Mouse (Mus musculus): ENCODE measurements around the gene Ptch2. TPM values are rescaled to one million over a fixed set of nuclear protein-coding genes. Genes with fewer than 3 reads are reported as not detected.

Ptch2 gene
- polyA plus RNA-seq, 1 experiment from 2014 or later = 6.4 TPM

DNA sequence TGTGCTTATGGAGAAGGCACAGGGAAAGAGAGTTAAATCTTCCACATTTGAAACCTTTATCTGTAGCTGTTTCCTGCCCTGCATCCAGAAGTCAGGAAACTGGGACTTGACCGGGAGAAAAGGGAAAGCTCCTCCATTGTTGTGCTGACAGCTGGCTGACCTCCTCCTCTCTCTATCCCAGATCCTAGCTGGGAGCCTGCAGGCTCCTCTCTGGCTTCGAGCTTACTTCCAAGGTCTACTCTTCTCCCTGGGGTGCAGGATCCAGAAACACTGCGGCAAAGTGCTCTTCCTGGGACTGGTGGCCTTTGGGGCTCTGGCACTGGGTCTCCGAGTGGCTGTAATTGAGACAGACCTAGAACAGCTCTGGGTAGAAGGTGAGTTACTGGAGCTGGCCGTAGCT, 791 bp downstream of the Ptch2 start:
- Histone ChIP-seq H3K9ac (ENCODE audit: low read length) (peak overlapping the region; percentile 60), H3K4me1 (replicated peaks; ENCODE audit: control insufficient read depth, insufficient read depth, low read length) (peaks cover 9% of the 10 kb centered on the region), H3K4me2 (ENCODE audit: low read depth, low read length, severe bottlenecking) (peak overlapping the region; percentile 96), H3K9me3 (ENCODE audit: control insufficient read depth, low read length) (no peaks in the 10 kb centered on the region), H3K27ac (ENCODE audit: low read depth, low read length) (no peak overlapping the region), H3K27me3 (ENCODE audit: control insufficient read depth, insufficient read depth, low read length) (peaks cover 14% of the 10 kb centered on the region; the same call in 1 of the 2 replicates), H3K36me3 (ENCODE audit: control insufficient read depth, insufficient read depth, low read length) (no peaks in the 10 kb centered on the region), H3K4me3 (ENCODE audit: low read depth, low read length) (peak overlapping the region; percentile 52)
- 11% methylated on average over 5 of the region's 5 CpGs for WGBS
- no peak for ATAC-seq (replicated peaks; ENCODE audit: low FRiP score)
- DNase-seq (ENCODE audit: low spot score) = no peak

DNA sequence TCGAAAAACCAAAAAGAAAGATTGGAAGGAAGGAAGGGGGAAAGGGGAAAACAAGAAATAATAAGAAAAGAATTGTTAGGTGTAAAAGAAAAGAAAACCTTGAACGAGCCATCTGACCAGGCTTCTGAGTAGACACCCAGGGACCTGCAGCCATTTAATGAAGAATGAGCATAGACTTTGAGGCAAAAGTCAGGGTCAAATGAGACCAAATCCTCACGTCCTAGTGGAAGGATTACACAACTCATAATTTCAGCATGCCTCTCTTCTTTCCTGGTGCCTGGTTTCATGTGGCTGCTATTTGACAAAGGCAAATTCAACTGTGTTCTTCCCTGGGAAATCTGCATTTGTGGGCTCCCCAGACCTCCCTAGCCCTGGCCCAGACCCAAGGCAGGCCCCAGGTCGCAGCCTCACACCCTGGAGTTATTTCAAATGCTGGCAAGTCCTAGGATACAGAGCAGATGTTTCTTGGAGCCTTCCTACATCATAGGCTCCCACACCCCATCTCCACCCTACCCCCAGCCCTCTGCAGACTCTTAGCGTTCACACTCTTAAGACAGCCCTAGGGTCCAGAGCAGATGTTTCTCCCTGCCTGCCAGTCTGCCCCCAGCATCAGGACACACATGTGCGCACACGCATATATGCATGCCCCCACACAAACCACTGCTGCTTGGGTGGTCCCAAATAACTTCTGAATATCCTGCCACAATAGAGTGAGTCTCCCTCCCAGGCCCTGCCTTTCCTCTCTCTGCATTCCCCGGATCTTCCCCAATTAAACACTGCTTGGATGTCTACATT, 2.3 kb downstream of the Ptch2 start:
- 68% methylated on average over 8 of the region's 8 CpGs for WGBS
- no peaks in the 10 kb centered on the region for H3K36me3 ChIP-seq (ENCODE audit: control insufficient read depth, insufficient read depth, low read length)
- H3K9ac ChIP-seq (ENCODE audit: low read length) = no peak overlapping the region
- H3K4me3 ChIP-seq (ENCODE audit: low read depth, low read length) = no peak overlapping the region
- peaks cover 9% of the 10 kb centered on the region for H3K4me1 ChIP-seq (replicated peaks; ENCODE audit: control insufficient read depth, insufficient read depth, low read length)
- peaks cover 14% of the 10 kb centered on the region; the same call in 1 of the 2 replicates for H3K27me3 ChIP-seq (ENCODE audit: control insufficient read depth, insufficient read depth, low read length)
- H3K9me3 ChIP-seq (ENCODE audit: control insufficient read depth, low read length) = no peaks in the 10 kb centered on the region
- no peak overlapping the region for H3K27ac ChIP-seq (ENCODE audit: low read depth, low read length)
- H3K4me2 ChIP-seq (ENCODE audit: low read depth, low read length, severe bottlenecking) = peak overlapping the region; percentile 96; the same call in 1 of the 2 replicates
- ATAC-seq (replicated peaks; ENCODE audit: low FRiP score) (0 out of 2 replicates have a peak, but pooled peaks have one; percentile 4), DNase-seq (ENCODE audit: low spot score) (no peak)

DNA sequence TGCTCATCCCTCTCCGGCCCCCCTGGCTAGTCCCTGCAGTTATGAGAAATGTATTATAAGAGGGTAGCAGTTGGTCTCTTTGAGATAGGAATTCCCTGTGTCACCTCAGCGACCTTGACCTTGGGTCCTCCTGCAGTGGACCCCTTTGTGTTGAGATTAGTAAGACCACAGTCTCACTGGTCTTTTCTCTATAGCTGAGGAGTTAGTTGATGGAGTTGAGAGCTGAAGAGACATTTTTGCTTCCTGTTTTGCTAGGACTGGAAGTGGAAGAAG, 2.8 kb downstream of the Ptch2 start:
- H3K4me2 ChIP-seq (ENCODE audit: low read depth, low read length, severe bottlenecking) = no peak overlapping the region
- no peaks in the 10 kb centered on the region for H3K36me3 ChIP-seq (ENCODE audit: control insufficient read depth, insufficient read depth, low read length)
- WGBS = 74% methylated on average over 2 of the region's 2 CpGs
- DNase-seq (ENCODE audit: low spot score) (no peak), ATAC-seq (replicated peaks; ENCODE audit: low FRiP score) (no peak)
- no peaks in the 10 kb centered on the region for H3K9me3 ChIP-seq (ENCODE audit: control insufficient read depth, low read length)
- H3K9ac ChIP-seq (ENCODE audit: low read length) = no peak overlapping the region
- no peak overlapping the region for H3K27ac ChIP-seq (ENCODE audit: low read depth, low read length)
- H3K4me1 ChIP-seq (replicated peaks; ENCODE audit: control insufficient read depth, insufficient read depth, low read length) = peaks cover 9% of the 10 kb centered on the region
- H3K4me3 ChIP-seq (ENCODE audit: low read depth, low read length) = no peak overlapping the region
- peaks cover 14% of the 10 kb centered on the region; the same call in 1 of the 2 replicates for H3K27me3 ChIP-seq (ENCODE audit: control insufficient read depth, insufficient read depth, low read length)

DNA sequence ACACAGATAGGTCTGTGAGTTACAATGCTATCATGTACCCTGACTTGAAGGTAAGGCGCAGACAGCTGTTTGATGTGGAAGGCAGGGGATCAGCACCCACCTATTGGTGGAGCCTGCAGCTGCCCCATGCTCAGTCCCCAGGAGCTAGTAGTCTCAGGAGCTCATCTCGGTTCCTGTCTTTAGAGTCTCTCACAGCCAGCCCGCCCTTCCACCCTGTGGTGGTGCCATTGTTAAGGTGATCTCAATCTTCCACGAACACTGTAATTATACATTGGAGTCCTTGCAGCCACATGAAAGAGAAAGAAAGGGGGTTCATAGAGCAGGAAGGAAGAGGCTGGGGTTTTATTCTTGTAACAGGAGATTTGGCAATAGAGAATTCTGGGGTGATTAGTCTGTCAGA, 4.2 kb downstream of the Ptch2 start:
- Histone ChIP-seq H3K4me2 (ENCODE audit: low read depth, low read length, severe bottlenecking) (no peak overlapping the region), H3K9ac (ENCODE audit: low read length) (no peak overlapping the region), H3K4me3 (ENCODE audit: low read depth, low read length) (no peak overlapping the region), H3K27ac (ENCODE audit: low read depth, low read length) (no peak overlapping the region), H3K36me3 (ENCODE audit: control insufficient read depth, insufficient read depth, low read length) (no peaks in the 10 kb centered on the region), H3K4me1 (replicated peaks; ENCODE audit: control insufficient read depth, insufficient read depth, low read length) (peaks cover 9% of the 10 kb centered on the region), H3K9me3 (ENCODE audit: control insufficient read depth, low read length) (no peaks in the 10 kb centered on the region), H3K27me3 (ENCODE audit: control insufficient read depth, insufficient read depth, low read length) (peaks cover 10% of the 10 kb centered on the region; the same call in 1 of the 2 replicates)
- 67% methylated on average over 4 of the region's 4 CpGs for WGBS
- ATAC-seq (replicated peaks; ENCODE audit: low FRiP score) (no peak), DNase-seq (ENCODE audit: low spot score) (no peak)

DNA sequence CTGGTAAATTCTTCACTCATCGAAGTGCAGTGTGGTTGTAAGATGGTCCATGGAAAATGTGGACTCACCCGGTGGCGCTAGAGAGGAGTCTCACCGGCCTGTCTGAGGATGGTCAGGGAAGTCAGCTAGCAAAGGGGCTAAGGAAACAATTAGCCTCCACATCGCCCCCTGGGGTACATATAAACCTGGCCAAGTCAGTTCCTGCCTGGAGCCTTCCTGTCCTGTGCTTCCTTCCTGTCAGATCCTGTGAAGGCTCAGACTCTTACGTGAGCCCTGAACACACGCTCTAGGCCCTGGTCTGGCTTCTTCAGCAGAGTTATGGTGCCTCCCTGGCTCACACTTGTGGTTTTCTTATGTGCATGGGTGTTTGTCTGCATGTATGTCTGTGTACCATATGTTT, 5.3 kb downstream of the Ptch2 start:
- H3K4me3 ChIP-seq (ENCODE audit: low read depth, low read length) = no peak overlapping the region
- peaks cover 3% of the 10 kb centered on the region; the same call in 1 of the 2 replicates for H3K4me1 ChIP-seq (replicated peaks; ENCODE audit: control insufficient read depth, insufficient read depth, low read length)
- DNase-seq (ENCODE audit: low spot score) (peak; percentile 58), ATAC-seq (replicated peaks; ENCODE audit: low FRiP score) (no peak)
- H3K36me3 ChIP-seq (ENCODE audit: control insufficient read depth, insufficient read depth, low read length) = no peaks in the 10 kb centered on the region
- H3K4me2 ChIP-seq (ENCODE audit: low read depth, low read length, severe bottlenecking) = no peak overlapping the region
- H3K27me3 ChIP-seq (ENCODE audit: control insufficient read depth, insufficient read depth, low read length) = peaks cover 6% of the 10 kb centered on the region; the same call in 1 of the 2 replicates
- H3K9me3 ChIP-seq (ENCODE audit: control insufficient read depth, low read length) = no peaks in the 10 kb centered on the region
- H3K9ac ChIP-seq (ENCODE audit: low read length) = no peak overlapping the region
- WGBS = 40% methylated on average over 7 of the region's 7 CpGs
- no peak overlapping the region for H3K27ac ChIP-seq (ENCODE audit: low read depth, low read length)

DNA sequence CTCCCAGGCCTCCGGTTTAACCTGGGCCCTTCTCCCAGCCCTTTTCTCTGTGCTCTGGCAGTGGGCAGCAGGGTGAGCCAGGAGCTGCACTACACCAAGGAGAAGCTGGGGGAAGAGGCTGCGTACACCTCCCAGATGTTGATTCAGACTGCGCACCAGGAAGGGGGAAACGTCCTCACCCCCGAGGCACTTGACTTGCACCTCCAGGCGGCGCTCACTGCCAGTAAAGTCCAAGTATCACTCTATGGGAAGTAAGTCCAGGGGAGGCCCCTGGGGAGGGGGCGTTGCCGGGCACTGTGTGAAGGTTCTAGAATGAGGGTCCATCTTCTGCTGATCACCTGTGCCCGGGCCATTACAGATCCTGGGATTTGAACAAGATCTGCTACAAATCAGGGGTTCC, 8.8 kb downstream of the Ptch2 start:
- DNase-seq (ENCODE audit: low spot score) (no peak), ATAC-seq (replicated peaks; ENCODE audit: low FRiP score) (no peak)
- Histone ChIP-seq H3K4me1 (replicated peaks; ENCODE audit: control insufficient read depth, insufficient read depth, low read length) (no peaks in the 10 kb centered on the region), H3K27ac (ENCODE audit: low read depth, low read length) (no peak overlapping the region), H3K9me3 (ENCODE audit: control insufficient read depth, low read length) (no peaks in the 10 kb centered on the region), H3K4me2 (ENCODE audit: low read depth, low read length, severe bottlenecking) (no peak overlapping the region), H3K4me3 (ENCODE audit: low read depth, low read length) (no peak overlapping the region), H3K9ac (ENCODE audit: low read length) (no peak overlapping the region), H3K27me3 (ENCODE audit: control insufficient read depth, insufficient read depth, low read length) (no peaks in the 10 kb centered on the region), H3K36me3 (ENCODE audit: control insufficient read depth, insufficient read depth, low read length) (no peaks in the 10 kb centered on the region; the same call in 1 of the 2 replicates)
- WGBS = 85% methylated on average over 10 of the region's 10 CpGs

DNA sequence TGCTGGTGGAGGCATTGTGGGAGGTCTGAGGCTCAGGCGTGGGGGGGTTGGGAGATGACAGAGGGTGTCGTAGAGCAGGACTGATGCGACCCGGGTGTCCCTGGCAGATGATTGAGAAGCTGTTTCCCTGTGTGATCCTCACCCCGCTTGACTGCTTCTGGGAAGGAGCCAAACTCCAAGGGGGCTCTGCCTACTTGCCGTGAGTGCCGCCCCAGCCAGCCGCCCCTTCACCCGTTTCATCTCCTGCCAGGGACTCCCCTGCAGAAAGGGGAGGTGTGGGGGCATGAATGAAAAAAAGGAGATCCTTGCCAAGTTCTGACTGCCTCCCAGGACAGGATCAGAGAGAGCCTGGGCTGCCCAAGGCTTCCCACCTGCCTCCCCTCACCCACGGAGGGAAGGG, 9.3 kb downstream of the Ptch2 start:
- Histone ChIP-seq H3K27ac (ENCODE audit: low read depth, low read length) (no peak overlapping the region), H3K9ac (ENCODE audit: low read length) (no peak overlapping the region), H3K4me1 (replicated peaks; ENCODE audit: control insufficient read depth, insufficient read depth, low read length) (no peaks in the 10 kb centered on the region), H3K4me2 (ENCODE audit: low read depth, low read length, severe bottlenecking) (no peak overlapping the region), H3K4me3 (ENCODE audit: low read depth, low read length) (no peak overlapping the region), H3K27me3 (ENCODE audit: control insufficient read depth, insufficient read depth, low read length) (no peaks in the 10 kb centered on the region), H3K9me3 (ENCODE audit: control insufficient read depth, low read length) (no peaks in the 10 kb centered on the region), H3K36me3 (ENCODE audit: control insufficient read depth, insufficient read depth, low read length) (no peaks in the 10 kb centered on the region; the same call in 1 of the 2 replicates)
- WGBS = 75% methylated on average over 10 of the region's 10 CpGs
- ATAC-seq (replicated peaks; ENCODE audit: low FRiP score) (no peak), DNase-seq (ENCODE audit: low spot score) (no peak)

DNA sequence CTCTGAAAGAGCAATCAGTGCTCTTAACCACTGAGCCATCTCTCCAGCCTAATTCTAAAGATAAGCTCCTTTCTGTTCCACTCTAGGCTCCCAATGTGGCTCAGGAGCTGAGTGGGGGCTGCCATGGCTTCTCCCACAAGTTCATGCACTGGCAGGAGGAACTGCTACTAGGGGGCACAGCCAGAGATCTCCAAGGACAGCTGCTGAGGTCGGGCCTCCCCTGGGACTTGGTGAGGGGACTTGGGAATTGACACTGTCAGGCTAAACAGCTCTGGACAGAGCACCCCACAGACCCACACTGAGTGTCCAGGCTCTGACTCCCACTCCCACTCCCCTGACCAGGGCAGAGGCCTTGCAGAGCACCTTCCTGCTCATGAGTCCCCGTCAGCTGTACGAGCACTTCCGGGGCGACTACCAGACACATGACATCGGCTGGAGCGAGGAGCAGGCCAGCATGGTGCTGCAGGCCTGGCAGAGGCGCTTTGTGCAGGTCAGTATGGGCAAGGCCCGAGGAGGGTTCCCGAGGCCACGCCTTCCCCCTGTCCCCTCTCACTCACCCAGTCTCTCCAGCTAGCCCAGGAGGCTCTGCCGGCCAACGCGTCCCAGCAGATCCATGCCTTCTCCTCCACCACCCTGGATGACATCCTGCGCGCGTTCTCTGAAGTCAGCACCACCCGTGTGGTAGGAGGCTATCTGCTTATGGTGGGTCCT, 12.1 kb downstream of the Ptch2 start:
- Histone ChIP-seq H3K27me3 (ENCODE audit: control insufficient read depth, insufficient read depth, low read length) (no peaks in the 10 kb centered on the region), H3K36me3 (ENCODE audit: control insufficient read depth, insufficient read depth, low read length) (peaks cover 2% of the 10 kb centered on the region; the same call in 1 of the 2 replicates), H3K4me2 (ENCODE audit: low read depth, low read length, severe bottlenecking) (no peak overlapping the region), H3K4me3 (ENCODE audit: low read depth, low read length) (no peak overlapping the region), H3K9me3 (ENCODE audit: control insufficient read depth, low read length) (no peaks in the 10 kb centered on the region), H3K27ac (ENCODE audit: low read depth, low read length) (no peak overlapping the region), H3K4me1 (replicated peaks; ENCODE audit: control insufficient read depth, insufficient read depth, low read length) (no peaks in the 10 kb centered on the region), H3K9ac (ENCODE audit: low read length) (no peak overlapping the region)
- no peak for DNase-seq (ENCODE audit: low spot score)
- no peak for ATAC-seq (replicated peaks; ENCODE audit: low FRiP score)
- WGBS = 90% methylated on average over 18 of the region's 18 CpGs

Measured in forebrain, embryonic 11.5 days (tissue).